Mouse (Mus musculus) limb, embryonic 12.5 days (tissue): ENCODE data around the gene Fmod. TPM values are rescaled to one million over a fixed set of nuclear protein-coding genes. Genes with fewer than 3 reads are reported as not detected.

ENCODE experiments used
- ATAC-seq: fragments of 200-750 bp; cut with Nextera tagmentation; 2 replicates; pipeline ENCODE4 v1.8.0; 2017; ENCODE audit warnings: low read depth, moderate TSS enrichment; ENCODE audit not compliant: insufficient number of reproducible peaks, insufficient read depth, low FRiP score, low TSS enrichment
- H3K27ac ChIP-seq: fragments of 300-500 bp; sonication (generic); 2 replicates; pipeline ENCODE4 v1.5.1; 2016; ENCODE audit warnings: mild to moderate bottlenecking, moderate library complexity
- H3K27me3 ChIP-seq: fragments of 300-500 bp; sonication (generic); 2 replicates; pipeline ENCODE4 v1.6.1; 2016; ENCODE audit warnings: mild to moderate bottlenecking, moderate library complexity
- H3K36me3 ChIP-seq: fragments of 300-500 bp; sonication (generic); 2 replicates; pipeline ENCODE4 v1.6.1; 2016; ENCODE audit warnings: mild to moderate bottlenecking, moderate library complexity
- H3K4me1 ChIP-seq: fragments of 300-500 bp; sonication (generic); replicated peaks from 2 replicates; pipeline ENCODE4 v1.6.1; 2016
- H3K4me2 ChIP-seq: fragments of 300-500 bp; sonication (generic); 2 replicates; pipeline ENCODE4 v1.6.1; 2016; ENCODE audit warnings: mild to moderate bottlenecking, moderate library complexity
- H3K4me3 ChIP-seq: fragments of 300-500 bp; sonication (generic); replicated peaks from 2 replicates; pipeline ENCODE4 v1.5.1; 2016; ENCODE audit warnings: mild to moderate bottlenecking
- H3K9ac ChIP-seq: fragments of 300-500 bp; sonication (generic); replicated peaks from 2 replicates; pipeline ENCODE4 v1.6.1; 2016; ENCODE audit warnings: mild to moderate bottlenecking, moderate library complexity
- H3K9me3 ChIP-seq: fragments of 300-500 bp; sonication (generic); 2 replicates; pipeline ENCODE4 v1.6.1; 2016; ENCODE audit warnings: mild to moderate bottlenecking, moderate library complexity
- WGBS: fragments of 180-500 bp; shearing (Covaris S2); methylation state at CpG from one replicate; pipeline ENCODE4 v1.1.7; 2016; 5-methylcytosine and 5-hydroxymethylcytosine counted together
- polyA plus RNA-seq: library from polyadenylated mRNA; unstranded; fragments of >200 nt; fragmentation: Nextera tagmentation; extraction: Ambion mirVana; gene quantifications from 2 replicates; pipeline ENCODE4 v1.2.1, GENCODE M21; 2016

Gene Fmod
- polyA plus RNA-seq, 1 experiment from 2014 or later: 12.6 TPM

GRCm38 (mm10) chr1:134064296-134064831 lies 27.3 kb downstream of the Fmod start:
- no peaks in the 10 kb centered on the region for H3K27me3 ChIP-seq
- peak overlapping the region; percentile 99 for H3K27ac ChIP-seq
- H3K4me3 ChIP-seq: no peak overlapping the region
- no peaks in the 10 kb centered on the region for H3K9me3 ChIP-seq
- WGBS: 86% methylated on average over 2 of the region's 2 CpGs
- no peaks in the 10 kb centered on the region for H3K36me3 ChIP-seq
- peaks cover 82% of the 10 kb centered on the region for H3K4me1 ChIP-seq
- H3K9ac ChIP-seq: no peak overlapping the region
- H3K4me2 ChIP-seq: no peak overlapping the region
- no peak for ATAC-seq

GRCm38 (mm10) chr1:134065241-134065809 lies 28.3 kb downstream of the Fmod start:
- Histone ChIP-seq H3K4me1 (peaks cover 76% of the 10 kb centered on the region), H3K36me3 (no peaks in the 10 kb centered on the region), H3K4me3 (no peak overlapping the region), H3K9ac (no peak overlapping the region), H3K9me3 (no peaks in the 10 kb centered on the region), H3K27me3 (no peaks in the 10 kb centered on the region), H3K4me2 (no peak overlapping the region), H3K27ac (peak overlapping the region; percentile 99)
- WGBS: 66% methylated on average over 4 of the region's 4 CpGs
- ATAC-seq: no peak

DNA sequence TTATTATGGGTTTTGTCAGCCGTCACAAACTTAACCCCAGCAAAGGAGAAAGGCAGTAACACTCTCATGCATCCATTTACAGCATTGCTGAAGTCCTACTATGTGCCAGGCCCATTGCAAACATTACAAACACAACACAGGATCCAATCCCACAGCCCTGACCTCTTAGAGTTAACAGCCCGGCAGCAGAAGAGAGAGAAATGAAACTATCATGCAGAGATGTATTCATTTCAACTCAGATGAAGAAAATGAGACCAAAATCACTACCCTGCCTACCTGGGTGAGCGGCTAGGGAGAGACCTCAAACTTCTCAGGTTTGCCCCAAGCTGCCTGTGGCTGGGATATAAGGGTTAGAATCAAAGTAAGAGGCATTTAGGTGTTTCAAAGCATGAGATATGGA lies 29.5 kb downstream of the Fmod start:
- Histone ChIP-seq H3K27ac (peak overlapping the region; percentile 77), H3K4me2 (peak overlapping the region; percentile 6; the same call in 1 of the 2 replicates), H3K36me3 (no peaks in the 10 kb centered on the region), H3K27me3 (no peaks in the 10 kb centered on the region), H3K4me1 (peaks cover 78% of the 10 kb centered on the region), H3K9ac (no peak overlapping the region), H3K4me3 (no peak overlapping the region), H3K9me3 (no peaks in the 10 kb centered on the region)
- no peak for ATAC-seq
- 58% methylated on average over 3 of the region's 3 CpGs for WGBS

DNA sequence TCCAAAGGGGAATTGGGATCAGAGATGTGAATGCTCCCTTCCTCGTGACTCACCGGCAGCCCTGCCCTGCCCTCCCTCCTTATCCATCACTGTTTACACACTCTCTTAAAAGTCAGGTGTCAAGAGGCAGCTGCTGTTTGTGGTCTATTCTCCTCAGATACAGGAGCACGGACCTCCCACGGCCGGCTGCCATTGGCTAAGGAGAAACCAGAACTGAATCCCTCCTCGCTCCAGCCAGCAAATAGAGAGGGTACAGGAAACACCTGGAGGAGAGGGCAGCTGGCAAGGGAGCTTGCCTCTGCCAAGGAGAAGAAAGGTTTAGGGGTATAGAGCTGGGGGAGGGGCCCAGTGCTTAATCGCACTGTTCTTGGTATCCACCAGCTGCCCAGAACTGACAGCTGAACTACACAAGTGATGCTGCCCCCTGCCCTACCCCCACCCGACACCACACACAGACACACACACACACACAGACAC lies 30.1 kb downstream of the Fmod start:
- H3K4me1 ChIP-seq: peaks cover 74% of the 10 kb centered on the region
- H3K4me3 ChIP-seq: no peak overlapping the region
- H3K36me3 ChIP-seq: no peaks in the 10 kb centered on the region
- H3K9me3 ChIP-seq: no peaks in the 10 kb centered on the region
- H3K27me3 ChIP-seq: no peaks in the 10 kb centered on the region
- H3K4me2 ChIP-seq: peak overlapping the region; percentile 6
- peak; percentile 74 for ATAC-seq
- 7% methylated on average over 8 of the region's 8 CpGs for whole genome bisulfite sequencing
- no peak overlapping the region for H3K9ac ChIP-seq
- H3K27ac ChIP-seq: peak overlapping the region; percentile 77

GRCm38 (mm10) chr1:134070099-134070669 lies 33.1 kb downstream of the Fmod start:
- H3K9me3 ChIP-seq: no peaks in the 10 kb centered on the region
- peak overlapping the region; percentile 36; the same call in 1 of the 2 replicates for H3K27ac ChIP-seq
- peaks cover 8% of the 10 kb centered on the region for H3K36me3 ChIP-seq
- no peak overlapping the region for H3K4me3 ChIP-seq
- peaks cover 50% of the 10 kb centered on the region for H3K4me1 ChIP-seq
- no peak for ATAC-seq
- H3K9ac ChIP-seq: no peak overlapping the region
- H3K27me3 ChIP-seq: no peaks in the 10 kb centered on the region
- no peak overlapping the region for H3K4me2 ChIP-seq
- WGBS: 74% methylated on average over 8 of the region's 8 CpGs

DNA sequence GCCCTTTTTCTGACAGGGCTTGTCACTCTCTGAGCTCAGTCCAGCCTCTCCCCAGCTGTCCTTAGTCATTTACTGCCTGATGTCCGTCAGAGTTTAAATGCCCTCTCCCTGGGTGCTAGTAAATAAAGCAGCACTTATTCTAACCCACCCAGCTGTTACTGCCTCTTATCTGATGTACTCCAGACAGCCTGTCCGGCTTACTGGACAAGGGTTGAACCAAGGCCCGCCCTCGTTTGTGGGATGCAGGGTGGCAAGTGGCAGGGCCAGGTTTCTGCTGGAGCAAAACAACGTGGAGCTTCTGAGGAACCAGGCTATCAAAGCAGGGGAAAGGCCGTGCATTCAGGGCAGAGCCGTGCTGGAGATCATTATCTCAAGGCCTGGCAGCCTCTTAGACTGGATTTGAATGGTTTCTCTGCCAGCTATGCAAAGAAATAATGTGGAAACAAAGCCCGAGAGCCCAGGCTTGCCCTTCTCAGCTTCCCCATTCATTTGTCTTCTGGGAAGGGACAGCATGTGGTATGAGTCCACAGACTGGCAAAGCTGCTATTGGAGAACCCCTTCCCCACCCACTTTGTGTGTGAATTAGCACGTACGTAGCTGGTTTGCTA lies 34.5 kb downstream of the Fmod start:
- Histone ChIP-seq H3K4me2 (no peak overlapping the region), H3K4me3 (no peak overlapping the region), H3K36me3 (peaks cover 20% of the 10 kb centered on the region), H3K27me3 (no peaks in the 10 kb centered on the region), H3K4me1 (peaks cover 49% of the 10 kb centered on the region), H3K9ac (no peak overlapping the region), H3K27ac (0 out of 2 replicates have a peak overlapping the region, but pooled peaks have one; percentile 13), H3K9me3 (no peaks in the 10 kb centered on the region)
- no peak for ATAC-seq
- WGBS: 35% methylated on average over 10 of the region's 10 CpGs

- no peak overlapping the region for H3K9ac ChIP-seq
- H3K9me3 ChIP-seq: no peaks in the 10 kb centered on the region
- 79% methylated on average over 6 of the region's 6 CpGs for WGBS
- peaks cover 28% of the 10 kb centered on the region for H3K36me3 ChIP-seq
- H3K27me3 ChIP-seq: no peaks in the 10 kb centered on the region
- H3K4me1 ChIP-seq: peaks cover 48% of the 10 kb centered on the region
- H3K27ac ChIP-seq: no peak overlapping the region
- ATAC-seq: no peak
- H3K4me2 ChIP-seq: no peak overlapping the region
- H3K4me3 ChIP-seq: no peak overlapping the region
Measured at GRCm38 (mm10) chr1:134073061-134073564, 36.1 kb downstream of the Fmod start.

DNA sequence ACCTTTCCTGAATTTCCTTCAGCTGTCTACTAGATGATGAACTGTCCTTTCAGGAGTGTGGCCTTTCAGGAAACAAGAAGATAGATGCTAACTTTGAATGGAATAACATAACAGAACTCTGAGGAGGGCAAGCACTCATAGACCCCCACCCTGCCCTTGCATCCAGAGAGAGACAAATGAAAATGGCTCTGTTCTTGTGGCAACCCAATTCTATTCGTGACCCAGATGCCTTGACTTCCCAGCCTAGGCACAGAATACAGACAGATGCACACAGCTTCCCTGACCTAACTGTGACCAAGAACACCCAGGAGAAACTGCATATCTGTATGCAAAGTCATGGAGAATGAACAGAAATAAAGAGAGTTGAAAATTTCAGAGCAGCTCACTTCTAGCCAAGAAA lies 36.6 kb downstream of the Fmod start:
- Histone ChIP-seq H3K4me3 (no peak overlapping the region), H3K27ac (no peak overlapping the region), H3K9ac (no peak overlapping the region), H3K4me2 (no peak overlapping the region), H3K27me3 (no peaks in the 10 kb centered on the region), H3K4me1 (peaks cover 50% of the 10 kb centered on the region), H3K36me3 (peaks cover 28% of the 10 kb centered on the region), H3K9me3 (no peaks in the 10 kb centered on the region)
- ATAC-seq: no peak
- 90% methylated on average over 1 of the region's 1 CpGs for WGBS

GRCm38 (mm10) chr1:134074184-134074583 lies 37.1 kb downstream of the Fmod start:
- WGBS: 42% methylated on average over 3 of the region's 3 CpGs

DNA sequence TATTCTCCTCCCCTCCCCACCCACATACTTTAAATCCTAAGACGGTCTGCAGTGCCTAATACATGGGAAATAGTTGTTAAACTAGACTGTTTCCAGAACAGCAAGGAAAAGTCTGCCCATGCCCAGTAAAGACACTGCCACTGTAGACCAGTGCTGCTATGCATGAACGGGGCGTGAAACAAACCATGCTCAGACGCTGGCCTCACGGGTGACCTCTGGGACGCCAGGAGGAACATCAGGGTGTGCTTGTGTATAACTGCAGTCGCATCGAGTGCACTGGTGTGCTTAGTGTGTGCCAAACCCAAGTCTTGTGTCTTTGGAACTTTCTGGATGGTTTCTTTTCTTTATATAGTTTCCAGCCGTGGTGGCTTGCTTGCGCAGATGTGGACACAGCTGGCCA lies 37.6 kb downstream of the Fmod start:
- no peak overlapping the region; the same call in 1 of the 2 replicates for H3K27ac ChIP-seq
- no peak overlapping the region for H3K4me2 ChIP-seq
- peaks cover 28% of the 10 kb centered on the region for H3K36me3 ChIP-seq
- peaks cover 54% of the 10 kb centered on the region for H3K4me1 ChIP-seq
- no peak overlapping the region for H3K4me3 ChIP-seq
- H3K9ac ChIP-seq: no peak overlapping the region
- H3K9me3 ChIP-seq: no peaks in the 10 kb centered on the region
- H3K27me3 ChIP-seq: no peaks in the 10 kb centered on the region
- WGBS: 86% methylated on average over 10 of the region's 10 CpGs
- no peak for ATAC-seq

More at GRCm38 (mm10) chr1:134074184-134074583, 37.1 kb downstream of the Fmod start:
- no peak for ATAC-seq
- peaks cover 28% of the 10 kb centered on the region for H3K36me3 ChIP-seq
- no peak overlapping the region for H3K9ac ChIP-seq
- H3K4me1 ChIP-seq: peaks cover 50% of the 10 kb centered on the region
- no peak overlapping the region for H3K4me2 ChIP-seq
- H3K27ac ChIP-seq: no peak overlapping the region
- no peak overlapping the region for H3K4me3 ChIP-seq
- H3K27me3 ChIP-seq: no peaks in the 10 kb centered on the region
- no peaks in the 10 kb centered on the region for H3K9me3 ChIP-seq

DNA sequence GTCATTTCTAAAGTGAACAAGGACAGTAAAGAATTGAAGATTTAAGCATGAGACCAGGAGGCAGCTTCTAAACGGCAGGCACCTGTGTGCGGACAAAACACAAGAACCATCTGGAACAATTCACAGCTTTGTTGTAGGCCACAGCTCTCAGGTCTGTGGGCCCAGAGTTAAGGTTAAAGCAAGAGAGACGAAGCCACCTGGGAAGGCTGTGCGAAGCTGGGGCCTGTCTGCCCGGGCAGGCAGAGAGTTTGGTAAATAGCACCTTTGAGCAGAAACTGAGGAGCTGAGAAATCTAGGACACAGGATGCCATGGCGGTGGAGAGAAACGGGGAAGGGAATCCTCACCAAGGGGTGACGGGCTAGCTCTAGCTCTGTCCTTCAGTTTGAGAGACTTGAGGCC lies 38.5 kb downstream of the Fmod start:
- no peak overlapping the region for H3K9ac ChIP-seq
- no peaks in the 10 kb centered on the region for H3K27me3 ChIP-seq
- ATAC-seq: no peak
- H3K4me3 ChIP-seq: no peak overlapping the region
- WGBS: 84% methylated on average over 8 of the region's 8 CpGs
- H3K9me3 ChIP-seq: no peaks in the 10 kb centered on the region
- H3K4me2 ChIP-seq: 0 out of 2 replicates have a peak overlapping the region, but pooled peaks have one; percentile 6
- H3K36me3 ChIP-seq: peaks cover 28% of the 10 kb centered on the region
- peaks cover 56% of the 10 kb centered on the region for H3K4me1 ChIP-seq
- no peak overlapping the region for H3K27ac ChIP-seq
